Mouse (Mus musculus): Measurements from ENCODE around the gene Yars2. TPM values are rescaled to one million over a fixed set of nuclear protein-coding genes. Genes with fewer than 3 reads are reported as not detected.
"Not testable (repeated sequence)": the region's sequence is repeated elsewhere in the genome, so short reads cannot be mapped to it uniquely, and the experiment has no call there.

Gene Yars2
- polyA plus RNA-seq, 1 experiment from 2014 or later = 54.3 TPM

DNA sequence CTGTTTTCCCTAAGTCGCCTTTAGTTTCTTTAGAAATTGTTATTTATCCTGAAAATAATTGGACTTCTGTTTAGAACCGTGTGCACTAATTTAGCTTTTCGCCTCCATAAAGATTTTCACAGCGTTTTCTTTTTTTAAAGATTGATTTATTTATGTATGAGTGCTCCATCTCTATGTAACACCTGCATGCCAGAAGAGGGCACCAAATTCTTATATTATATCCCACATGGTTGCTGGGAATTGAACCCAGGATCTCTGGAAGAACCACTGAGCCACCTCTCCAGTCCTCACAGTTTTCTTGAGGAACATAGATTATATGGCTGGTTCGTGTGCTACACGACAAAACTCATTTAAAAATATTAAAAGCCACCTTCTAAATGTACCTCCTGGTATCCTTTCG, 1.1 kb downstream of the Yars2 start:
- Histone ChIP-seq H3K4me1 (replicated peaks) (peaks cover 9% of the 10 kb centered on the region), H3K9ac (peak overlapping the region; percentile 86), H3K4me2 (peak overlapping the region; percentile 90), H3K36me3 (peaks cover 17% of the 10 kb centered on the region), H3K4me3 (peak overlapping the region; percentile 84), H3K27me3 (replicated peaks) (no peaks in the 10 kb centered on the region), H3K9me3 (replicated peaks) (no peaks in the 10 kb centered on the region), H3K27ac (ENCODE audit: poor library complexity, severe bottlenecking) (peak overlapping the region; percentile 88)
- 16% methylated on average over 7 of the region's 7 CpGs for WGBS
- no peak for ATAC-seq (ENCODE audit: insufficient number of reproducible peaks, low FRiP score)

DNA sequence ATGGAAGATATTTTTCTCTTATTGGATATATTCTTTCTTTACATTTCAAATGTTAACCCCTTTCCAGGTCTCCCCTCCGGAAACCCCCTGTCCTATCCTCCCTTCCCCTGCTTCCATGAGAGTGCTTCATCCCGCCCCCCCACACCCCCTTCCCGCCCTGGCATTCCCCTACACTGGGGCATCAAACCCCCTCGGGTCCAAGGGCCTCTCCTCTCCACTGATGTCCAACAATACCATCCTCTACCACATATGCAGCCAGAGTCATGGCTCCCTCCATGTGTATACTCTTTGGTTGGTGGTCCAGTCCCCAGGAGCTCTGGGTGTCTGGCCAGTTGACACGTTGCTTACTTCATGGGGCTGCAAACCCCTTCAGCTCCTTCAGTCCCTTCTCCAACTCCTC, 8.6 kb downstream of the Yars2 start:
- Histone ChIP-seq H3K27ac (ENCODE audit: poor library complexity, severe bottlenecking) (no peak overlapping the region), H3K36me3 (peaks cover 54% of the 10 kb centered on the region), H3K4me1 (replicated peaks) (no peaks in the 10 kb centered on the region), H3K9me3 (replicated peaks) (no peaks in the 10 kb centered on the region), H3K4me2 (no peak overlapping the region), H3K9ac (no peak overlapping the region), H3K4me3 (no peak overlapping the region), H3K27me3 (replicated peaks) (no peaks in the 10 kb centered on the region)
- WGBS = 82% methylated on average over 5 of the region's 5 CpGs
- ATAC-seq (ENCODE audit: insufficient number of reproducible peaks, low FRiP score) = no peak

DNA sequence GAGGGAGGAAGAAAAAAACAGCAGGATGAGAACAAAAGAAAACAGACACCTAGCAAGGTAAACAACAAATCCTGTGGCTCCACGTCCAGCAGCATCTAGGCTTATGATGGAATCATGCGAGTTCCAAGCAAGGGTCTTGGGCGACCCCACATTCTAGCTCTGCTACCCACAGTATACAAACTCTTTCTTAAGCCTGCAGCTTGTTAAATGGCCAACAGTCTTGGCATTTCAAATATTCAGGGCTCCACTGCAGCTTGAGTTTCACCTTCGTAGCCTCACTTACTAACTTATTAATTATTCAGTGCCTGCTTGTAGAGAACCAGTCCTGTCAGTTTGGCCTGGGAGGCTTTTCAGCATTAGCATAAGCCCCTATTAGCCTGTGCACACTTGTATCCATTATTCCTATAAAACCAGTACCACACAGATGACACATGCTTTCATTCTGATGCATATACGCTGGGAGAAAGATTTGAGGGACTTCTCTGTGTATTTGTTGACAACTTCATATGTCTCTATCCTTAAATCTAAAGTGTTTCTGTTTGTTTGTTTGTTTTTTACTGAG, 23.1 kb downstream of the Yars2 start:
- H3K27ac ChIP-seq (ENCODE audit: poor library complexity, severe bottlenecking) = no peak overlapping the region
- no peak overlapping the region for H3K9ac ChIP-seq
- peaks cover 47% of the 10 kb centered on the region for H3K36me3 ChIP-seq
- 86% methylated on average over 5 of the region's 5 CpGs for WGBS
- H3K27me3 ChIP-seq (replicated peaks) = no peaks in the 10 kb centered on the region
- no peak overlapping the region for H3K4me3 ChIP-seq
- H3K9me3 ChIP-seq (replicated peaks) = no peaks in the 10 kb centered on the region
- H3K4me1 ChIP-seq (replicated peaks) = no peaks in the 10 kb centered on the region
- no peak overlapping the region for H3K4me2 ChIP-seq
- no peak for ATAC-seq (ENCODE audit: insufficient number of reproducible peaks, low FRiP score)

- H3K36me3 ChIP-seq = peaks cover 18% of the 10 kb centered on the region
- H3K9ac ChIP-seq = no peak overlapping the region
- H3K4me3 ChIP-seq = no peak overlapping the region
- 89% methylated on average over 5 of the region's 5 CpGs for WGBS
- no peaks in the 10 kb centered on the region for H3K4me1 ChIP-seq (replicated peaks)
- ATAC-seq (ENCODE audit: insufficient number of reproducible peaks, low FRiP score) = no peak
- H3K27ac ChIP-seq (ENCODE audit: poor library complexity, severe bottlenecking) = no peak overlapping the region
- H3K9me3 ChIP-seq (replicated peaks) = 0 out of 2 replicates have a peak, but pooled peaks cover 2% of the 10 kb centered on the region
- H3K4me2 ChIP-seq = no peak overlapping the region
- H3K27me3 ChIP-seq (replicated peaks) = no peaks in the 10 kb centered on the region
Observed at GRCm38 (mm10) chr16:16346420-16346819, 43.7 kb downstream of the Yars2 start.

DNA sequence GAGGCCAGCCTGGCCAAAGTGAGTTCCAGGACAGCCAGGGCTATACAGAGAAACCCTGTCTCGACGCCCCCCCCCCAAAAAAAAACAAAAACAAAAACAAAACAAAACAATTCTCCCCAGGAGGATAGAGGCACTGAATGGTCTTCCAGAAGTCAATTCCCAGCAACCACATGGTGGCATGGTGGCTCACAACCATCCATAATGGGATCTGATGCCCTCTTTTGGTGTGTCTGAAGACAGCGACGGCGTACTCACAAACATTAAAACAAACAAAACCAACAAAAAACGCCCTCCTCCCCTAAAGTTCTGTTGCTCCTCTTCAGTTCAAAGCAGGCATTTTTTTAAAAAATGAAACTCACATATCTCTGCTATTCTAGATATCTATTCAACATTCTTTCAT, 55.1 kb downstream of the Yars2 start:
- WGBS = 6% methylated on average over 6 of the region's 6 CpGs
- peaks cover 7% of the 10 kb centered on the region; the same call in 1 of the 2 replicates for H3K4me1 ChIP-seq (replicated peaks)
- peak overlapping the region; percentile 83 for H3K9ac ChIP-seq
- H3K27me3 ChIP-seq (replicated peaks) = no peaks in the 10 kb centered on the region
- H3K27ac ChIP-seq (ENCODE audit: poor library complexity, severe bottlenecking) = peak overlapping the region; percentile 94
- no peak for ATAC-seq (ENCODE audit: insufficient number of reproducible peaks, low FRiP score)
- H3K36me3 ChIP-seq = peaks cover 3% of the 10 kb centered on the region
- H3K4me2 ChIP-seq = peak overlapping the region; percentile 70
- H3K9me3 ChIP-seq (replicated peaks) = no peaks in the 10 kb centered on the region
- H3K4me3 ChIP-seq = peak overlapping the region; percentile 74

GRCm38 (mm10) chr16:16358481-16359100, 55.8 kb downstream of the Yars2 start, which contains the start of gene Dnm1l:
Gene Dnm1l, minus strand, starts transcription at chr16:16358959.
- WGBS = under 1% methylated on average over 55 of the region's 55 CpGs
- ATAC-seq (ENCODE audit: insufficient number of reproducible peaks, low FRiP score) = peak; percentile 99
- Histone ChIP-seq H3K9me3 (replicated peaks) (no peaks in the 10 kb centered on the region), H3K27me3 (replicated peaks) (no peaks in the 10 kb centered on the region), H3K4me1 (replicated peaks) (peaks cover 7% of the 10 kb centered on the region; the same call in 1 of the 2 replicates), H3K4me3 (peak within 1 kb of the TSS; percentile 74), H3K9ac (peak within 1 kb of the TSS; percentile 83), H3K36me3 (0 out of 2 replicates have a peak, but pooled peaks cover 2% of the 10 kb centered on the region), H3K27ac (ENCODE audit: poor library complexity, severe bottlenecking) (peak within 1 kb of the TSS; percentile 94), H3K4me2 (peak within 1 kb of the TSS; percentile 70)

DNA sequence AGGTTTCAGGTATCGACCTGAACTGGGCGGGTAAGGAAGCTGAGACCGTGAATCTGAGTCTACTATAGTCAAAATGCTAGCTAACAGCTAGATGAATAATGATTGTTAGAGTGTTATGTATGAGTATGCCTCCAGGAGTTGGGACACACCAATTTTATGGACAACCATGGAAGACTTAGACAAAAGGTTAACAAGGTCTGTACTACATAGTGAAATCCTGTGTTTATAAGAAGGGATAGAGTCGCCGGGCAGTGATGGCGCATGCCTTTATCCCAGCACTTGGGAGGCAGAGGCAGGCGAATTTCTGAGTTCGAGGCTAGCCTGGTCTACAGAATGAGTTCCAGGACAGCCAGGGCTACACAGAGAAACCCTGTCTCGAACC, 56.3 kb downstream of the Yars2 start:
- H3K9me3 ChIP-seq (replicated peaks); H3K4me1 ChIP-seq (replicated peaks): not testable (repeated sequence)

More for the DNA sequence above, 56.3 kb downstream of the Yars2 start:
- not testable (repeated sequence) for H3K36me3 ChIP-seq; H3K9ac ChIP-seq; H3K27ac ChIP-seq (ENCODE audit: poor library complexity, severe bottlenecking); H3K27me3 ChIP-seq (replicated peaks)
- ATAC-seq (ENCODE audit: insufficient number of reproducible peaks, low FRiP score) = 0 out of 2 replicates have a peak, but pooled peaks have one; percentile 2
- Histone ChIP-seq H3K4me3 (peak overlapping the region; percentile 74), H3K4me2 (peak overlapping the region; percentile 70)
- WGBS = 51% methylated on average over 9 of the region's 9 CpGs

Other genes starting within 250 kb of the Yars2 start
- gene Pkp2, start 89.6 kb upstream of the Yars2 start, polyA plus RNA-seq (2016; fragmentation: Nextera tagmentation; extraction: Ambion mirVana) = 131 and 133 TPM in 2 replicates
- 74.7 and 78.2 TPM in 2 replicates for gene Dnm1l, start 56.0 kb downstream of the Yars2 start, polyA plus RNA-seq (2016; fragmentation: Nextera tagmentation; extraction: Ambion mirVana)

Measured in heart, embryonic 12.5 days (tissue).